Mouse (Mus musculus) myocyte (in vitro differentiated cells): ENCODE data around the gene 4930451I11Rik.

Experiments used
- E2F4 ChIP-seq: IDR thresholded peaks from one replicate; pipeline ENCODE4 v1.6.1; 2011; ENCODE audit warnings: mild to moderate bottlenecking, control low read depth, moderate library complexity; ENCODE audit not compliant: insufficient read depth
- MAX ChIP-seq: IDR thresholded peaks from one replicate; pipeline ENCODE4 v1.6.1; 2011; ENCODE audit warnings: low read depth, mild to moderate bottlenecking, control low read depth
- POLR2A ChIP-seq: IDR thresholded peaks from one replicate; pipeline ENCODE4 v1.6.1; 2011; ENCODE audit warnings: low read depth, mild to moderate bottlenecking, control low read depth, moderate library complexity; ENCODE audit not compliant: insufficient read length
- POLR2AphosphoS2 ChIP-seq: IDR thresholded peaks from one replicate; pipeline ENCODE4 v1.6.1; 2011; ENCODE audit warnings: low read depth, control low read depth; ENCODE audit not compliant: insufficient read length
- SRF ChIP-seq: IDR thresholded peaks from one replicate; pipeline ENCODE4 v1.6.1; 2011; ENCODE audit warnings: low read depth; ENCODE audit not compliant: control insufficient read depth, insufficient read length
- TCF12 ChIP-seq: IDR thresholded peaks from one replicate; pipeline ENCODE4 v1.6.1; 2011; ENCODE audit warnings: mild to moderate bottlenecking, control low read depth; ENCODE audit not compliant: poor library complexity, insufficient read depth, severe bottlenecking
- TCF3 ChIP-seq: IDR thresholded peaks from one replicate; pipeline ENCODE4 v1.6.1; 2011; ENCODE audit warnings: low read depth, control low read depth; ENCODE audit not compliant: insufficient read length

DNA sequence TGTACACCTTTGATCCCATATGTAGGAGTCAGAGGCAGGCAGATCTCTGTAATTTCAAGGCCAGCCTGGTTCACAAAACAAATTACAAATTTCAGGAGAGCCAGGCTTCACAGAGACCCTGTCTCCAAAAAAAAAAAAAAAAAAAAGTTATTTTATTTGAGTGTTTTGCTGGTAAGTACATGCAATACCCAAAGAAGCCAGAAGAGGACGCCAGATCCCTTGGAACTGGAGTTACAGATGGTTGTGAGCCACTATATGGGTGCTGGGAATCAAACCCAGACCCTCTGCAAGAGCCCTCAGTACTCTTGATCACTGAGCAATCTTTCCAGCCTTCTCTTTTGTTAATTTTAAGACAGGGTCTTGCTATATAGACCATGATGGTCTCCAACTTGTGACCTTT lies 12.6 kb downstream of the 4930451I11Rik start:
- TF ChIP-seq E2F4 (no peak), TCF12 (no peak), POLR2AphosphoS2 (no peak), TCF3 (no peak), SRF (no peak), POLR2A (no peak), MAX (no peak)
